Mouse (Mus musculus) retina, postnatal 7 days (tissue): ENCODE data around the gene Tmem164.
A peak's percentile ranks its signal among the peaks of the same experiment; 100 is the strongest.

Experiments used
- DNase-seq: peaks from one replicate; pipeline ENCODE4 v3.0.0-alpha.2; 2012; ENCODE audit warnings: low read depth, low spot score

Tmem164 gene

GRCm38 (mm10) chrX:142828184-142828908 lies 147.1 kb downstream of the Tmem164 start:
- DNase-seq = no peak

GRCm38 (mm10) chrX:142829267-142829666 lies 148.1 kb downstream of the Tmem164 start:
- no peak for DNase-seq

- DNase-seq = no peak
Measured at GRCm38 (mm10) chrX:142829866-142830470, 148.8 kb downstream of the Tmem164 start.

GRCm38 (mm10) chrX:142830572-142830971 lies 149.4 kb downstream of the Tmem164 start:
- DNase-seq = no peak

- DNase-seq = no peak
Measured at GRCm38 (mm10) chrX:142832221-142832620, 151.0 kb downstream of the Tmem164 start.

GRCm38 (mm10) chrX:142833164-142833796 lies 152.1 kb downstream of the Tmem164 start:
- no peak for DNase-seq

- DNase-seq = no peak
Measured at GRCm38 (mm10) chrX:142834807-142835206, 153.6 kb downstream of the Tmem164 start.

- DNase-seq = no peak
Measured at GRCm38 (mm10) chrX:142836399-142836798, 155.2 kb downstream of the Tmem164 start.

GRCm38 (mm10) chrX:142837316-142837715 lies 156.1 kb downstream of the Tmem164 start:
- DNase-seq = no peak

GRCm38 (mm10) chrX:142838841-142839240 lies 157.6 kb downstream of the Tmem164 start:
- no peak for DNase-seq

GRCm38 (mm10) chrX:142839411-142839810 lies 158.2 kb downstream of the Tmem164 start:
- DNase-seq = no peak

- peak; percentile 64 for DNase-seq
Measured at GRCm38 (mm10) chrX:142841916-142842315, 160.7 kb downstream of the Tmem164 start.

GRCm38 (mm10) chrX:142846266-142846665 lies 165.1 kb downstream of the Tmem164 start:
- DNase-seq = no peak

- DNase-seq = no peak
Measured at GRCm38 (mm10) chrX:142848032-142848431, 166.8 kb downstream of the Tmem164 start.

- peak; percentile 1 for DNase-seq
Measured at GRCm38 (mm10) chrX:142869844-142870243, 188.6 kb downstream of the Tmem164 start.

GRCm38 (mm10) chrX:142882255-142882654 lies 201.0 kb downstream of the Tmem164 start:
- DNase-seq = no peak

- DNase-seq = no peak
Measured at GRCm38 (mm10) chrX:142883593-142883992, 202.4 kb downstream of the Tmem164 start.

GRCm38 (mm10) chrX:142885962-142886361 lies 204.8 kb downstream of the Tmem164 start:
- no peak for DNase-seq
